8 mouse cellular contexts compared by ENCODE assay signal in the genomic region with DNA sequence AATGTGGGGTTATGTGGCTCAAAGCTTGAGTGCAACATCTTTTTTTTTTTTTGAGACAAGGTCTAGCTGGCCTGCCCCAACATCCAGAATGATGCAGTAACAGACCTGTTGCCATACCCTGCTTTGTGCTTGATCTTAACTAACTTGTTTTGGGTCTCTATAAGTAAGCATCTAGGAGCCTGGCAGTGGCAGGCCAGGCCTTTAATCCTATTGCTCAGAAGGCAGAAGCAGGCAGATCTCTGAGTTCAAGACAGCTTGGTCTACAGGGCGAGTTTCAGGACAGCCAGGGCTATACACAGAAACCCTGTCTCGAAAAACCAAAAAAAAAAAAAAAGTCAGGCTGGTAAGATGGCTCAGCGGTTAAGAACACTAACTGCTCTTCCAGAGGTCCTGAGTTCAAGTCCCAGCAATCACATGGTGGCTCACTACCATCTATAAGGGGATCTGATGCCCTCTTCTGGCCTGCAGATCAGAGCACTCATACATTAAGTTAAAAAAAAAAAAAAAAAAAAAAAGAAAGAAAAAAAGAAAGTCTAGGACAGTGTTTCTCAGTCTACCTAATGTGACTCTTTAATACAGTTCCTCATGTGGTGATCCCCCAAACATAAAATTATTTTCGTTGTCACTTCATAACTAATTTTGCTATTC. TPM values are rescaled to one million over a fixed set of nuclear protein-coding genes. Genes with fewer than 3 reads are reported as not detected.
DNase-seq lines count a peak whose midpoint lies in the region; ATAC-seq lines count a peak whose summit lies in the region.

No protein-coding gene starts in this region.

- H3K36me3 ChIP-seq in megakaryocyte, embryonic 14.5 days (replicated peaks; ENCODE audit: low read length): peaks cover 28% of the 10 kb centered on the region
- peaks cover 5% of the 10 kb centered on the region; the same call in 1 of the 2 replicates for H3K36me3 ChIP-seq in embryonic facial prominence, embryonic 12.5 days
- no peaks in the 10 kb centered on the region for H3K36me3 ChIP-seq in intestine, embryonic 16.5 days (ENCODE audit: control insufficient read depth, insufficient read depth, low read length)
- peaks cover under 1% of the 10 kb centered on the region; the same call in 1 of the 2 replicates for H3K36me3 ChIP-seq in neural tube, embryonic 15.5 days

- H3K4me1 ChIP-seq in megakaryocyte, embryonic 14.5 days: peaks cover 49% of the 10 kb centered on the region
- H3K4me1 ChIP-seq in embryonic facial prominence, embryonic 12.5 days: peaks cover 10% of the 10 kb centered on the region
- H3K4me1 ChIP-seq in intestine, embryonic 16.5 days (ENCODE audit: control insufficient read depth, insufficient read depth, low read length): peaks cover 14% of the 10 kb centered on the region
- peaks cover 17% of the 10 kb centered on the region for H3K4me1 ChIP-seq in neural tube, embryonic 15.5 days

- no peaks in the 10 kb centered on the region for H3K9me3 ChIP-seq in megakaryocyte, embryonic 14.5 days
- H3K9me3 ChIP-seq in embryonic facial prominence, embryonic 12.5 days: no peaks in the 10 kb centered on the region
- no peaks in the 10 kb centered on the region for H3K9me3 ChIP-seq in intestine, embryonic 16.5 days (ENCODE audit: control insufficient read depth, low read length)
- H3K9me3 ChIP-seq in neural tube, embryonic 15.5 days (replicated peaks): no peaks in the 10 kb centered on the region

- no peak for ATAC-seq in megakaryocyte, adult 5-6 weeks (ENCODE audit: poor library complexity, severe bottlenecking)
- ATAC-seq in embryonic facial prominence, embryonic 12.5 days (ENCODE audit: insufficient number of reproducible peaks, insufficient read depth, low FRiP score, low TSS enrichment): no peak
- ATAC-seq in intestine, embryonic 16.5 days: no peak
- ATAC-seq in neural tube, embryonic 15.5 days (ENCODE audit: low FRiP score): no peak

- no peaks in the 10 kb centered on the region for H3K27me3 ChIP-seq in megakaryocyte, embryonic 14.5 days (replicated peaks)
- H3K27me3 ChIP-seq in embryonic facial prominence, embryonic 12.5 days: no peaks in the 10 kb centered on the region
- H3K27me3 ChIP-seq in intestine, embryonic 16.5 days (replicated peaks; ENCODE audit: control insufficient read depth, insufficient read depth, low read length): no peaks in the 10 kb centered on the region
- no peaks in the 10 kb centered on the region for H3K27me3 ChIP-seq in neural tube, embryonic 15.5 days (replicated peaks)

- no peak for DNase-seq in right cerebral cortex, adult 18-20 months
- DNase-seq in testis, postnatal 14 days (ENCODE audit: low spot score): no peak
- no peak for DNase-seq in embryo, embryonic 11 days

- H3K27ac ChIP-seq in embryonic facial prominence, embryonic 12.5 days: peak overlapping the region; percentile 98
- peak overlapping the region; percentile 98 for H3K27ac ChIP-seq in intestine, embryonic 16.5 days (ENCODE audit: low read length)
- H3K27ac ChIP-seq in neural tube, embryonic 15.5 days (replicated peaks): peak overlapping the region; percentile 100

- peak overlapping the region; percentile 74 for H3K4me2 ChIP-seq in embryonic facial prominence, embryonic 12.5 days (replicated peaks)
- H3K4me2 ChIP-seq in intestine, embryonic 16.5 days (ENCODE audit: low read depth, low read length): peak overlapping the region; percentile 50
- H3K4me2 ChIP-seq in neural tube, embryonic 15.5 days: peak overlapping the region; percentile 57

- no peak overlapping the region for H3K9ac ChIP-seq in embryonic facial prominence, embryonic 12.5 days
- peak overlapping the region; percentile 92 for H3K9ac ChIP-seq in intestine, embryonic 16.5 days (ENCODE audit: low read depth, low read length)
- H3K9ac ChIP-seq in neural tube, embryonic 15.5 days (replicated peaks): peak overlapping the region; percentile 40; the same call in 1 of the 2 replicates

- 63% methylated on average over 4 of the region's 4 CpGs for WGBS in embryonic facial prominence, embryonic 12.5 days
- 55% methylated on average over 4 of the region's 4 CpGs for WGBS in intestine, embryonic 16.5 days
- WGBS in neural tube, embryonic 15.5 days: 61% methylated on average over 4 of the region's 4 CpGs

- H3K4me3 ChIP-seq in megakaryocyte, embryonic 14.5 days (replicated peaks): peak overlapping the region; percentile 96
- peak overlapping the region; percentile 78 for H3K4me3 ChIP-seq in embryonic facial prominence, embryonic 12.5 days
- H3K4me3 ChIP-seq in intestine, embryonic 16.5 days (ENCODE audit: low read length): peak overlapping the region; percentile 81
- H3K4me3 ChIP-seq in neural tube, embryonic 15.5 days (replicated peaks): peak overlapping the region; percentile 68

RNA-seq across cellular contexts. Expression of gene Akt2, which starts 0.7 kb away (rescaled TPM):
- polyA plus RNA-seq in megakaryocyte, embryonic 14.5 days (2012; ENCODE audit: insufficient read depth, low replicate concordance): 72.3 and 86.4 TPM in 2 replicates
- 40.2 TPM in 2 replicates for total RNA-seq in megakaryocyte, adult 5-6 weeks (2015)
- 53.8 and 55.7 TPM in 2 replicates for total RNA-seq in megakaryocyte, adult 5-6 weeks (2017)
- polyA plus RNA-seq in embryonic facial prominence, embryonic 12.5 days (2016; fragmentation: Nextera tagmentation; extraction: Ambion mirVana): 114 and 115 TPM in 2 replicates
- polyA plus RNA-seq in intestine, embryonic 16.5 days (2015; fragmentation: Nextera tagmentation; extraction: Ambion mirVana): 58.5 and 60.3 TPM in 2 replicates
- 52.0 and 59.7 TPM in 2 replicates for polyA plus RNA-seq in neural tube, embryonic 15.5 days (2015; fragmentation: Nextera tagmentation; extraction: Ambion mirVana)

RNA-seq across cellular contexts. Expression of gene 2310022A10Rik, which starts 37.7 kb away (rescaled TPM):
- polyA plus RNA-seq in megakaryocyte, embryonic 14.5 days (2012; ENCODE audit: insufficient read depth, low replicate concordance): 19.6 and 32.1 TPM in 2 replicates
- total RNA-seq in megakaryocyte, adult 5-6 weeks (2015): 9.4 and 9.9 TPM in 2 replicates
- 3.3 and 7.2 TPM in 2 replicates for total RNA-seq in megakaryocyte, adult 5-6 weeks (2017)
- 33.5 and 35.8 TPM in 2 replicates for polyA plus RNA-seq in embryonic facial prominence, embryonic 12.5 days (2016; fragmentation: Nextera tagmentation; extraction: Ambion mirVana)
- 21.5 and 21.8 TPM in 2 replicates for polyA plus RNA-seq in intestine, embryonic 16.5 days (2015; fragmentation: Nextera tagmentation; extraction: Ambion mirVana)
- 32.6 and 33.9 TPM in 2 replicates for polyA plus RNA-seq in neural tube, embryonic 15.5 days (2015; fragmentation: Nextera tagmentation; extraction: Ambion mirVana)

RNA-seq across cellular contexts. Expression of gene Pld3, which starts 37.7 kb away (rescaled TPM):
- 66.2 and 97.1 TPM in 2 replicates for polyA plus RNA-seq in megakaryocyte, embryonic 14.5 days (2012; ENCODE audit: insufficient read depth, low replicate concordance)
- 7.7 and 19.6 TPM in 2 replicates for total RNA-seq in megakaryocyte, adult 5-6 weeks (2015)
- total RNA-seq in megakaryocyte, adult 5-6 weeks (2017): 6.6 and 8.0 TPM in 2 replicates
- polyA plus RNA-seq in embryonic facial prominence, embryonic 12.5 days (2016; fragmentation: Nextera tagmentation; extraction: Ambion mirVana): 68.1 and 77.9 TPM in 2 replicates
- polyA plus RNA-seq in intestine, embryonic 16.5 days (2015; fragmentation: Nextera tagmentation; extraction: Ambion mirVana): 65.6 and 73.0 TPM in 2 replicates
- 187 and 191 TPM in 2 replicates for polyA plus RNA-seq in neural tube, embryonic 15.5 days (2015; fragmentation: Nextera tagmentation; extraction: Ambion mirVana)
